Mouse (Mus musculus): ENCODE data around the gene Cdh1.
A peak's percentile ranks its signal among the peaks of the same experiment; 100 is the strongest.

The Cdh1 gene

GRCm38 (mm10) chr8:106656046-106656445 lies 52.9 kb downstream of the Cdh1 start:
- DNase-seq (ENCODE audit: low spot score) = no peak

- DNase-seq (ENCODE audit: low spot score) = no peak
Observed at GRCm38 (mm10) chr8:106672786-106673185, 69.6 kb downstream of the Cdh1 start.

GRCm38 (mm10) chr8:106674318-106674717 lies 71.2 kb downstream of the Cdh1 start:
- DNase-seq (ENCODE audit: low spot score) = no peak

- no peak for DNase-seq (ENCODE audit: low spot score)
Observed at GRCm38 (mm10) chr8:106674894-106675293, 71.7 kb downstream of the Cdh1 start.

GRCm38 (mm10) chr8:106682971-106683668 lies 80.0 kb downstream of the Cdh1 start, which contains the start of gene Tango6:
Gene Tango6, plus strand, starts transcription at chr8:106683068.
- peak; percentile 93 for DNase-seq (ENCODE audit: low spot score)

DNA sequence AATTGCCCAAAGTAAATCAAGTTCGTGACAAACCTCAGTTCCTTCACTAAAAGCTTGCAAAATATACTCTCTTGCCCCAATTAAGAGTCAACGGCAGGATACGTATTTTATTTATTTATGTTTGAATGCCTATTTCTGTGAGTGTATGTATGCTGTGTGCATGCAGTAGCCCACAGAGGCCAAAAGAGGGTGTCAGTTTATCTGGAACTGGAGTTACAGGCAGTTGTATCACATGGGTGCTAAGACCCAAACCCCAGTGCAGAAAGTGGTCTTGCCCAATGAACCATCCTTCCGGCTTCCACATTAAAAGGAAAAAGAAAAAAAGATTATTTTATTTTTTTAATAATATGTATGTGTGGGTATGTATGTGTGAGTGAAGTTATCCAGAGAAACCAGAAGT lies 81.2 kb downstream of the Cdh1 start:
- DNase-seq (ENCODE audit: low spot score) = no peak

DNA sequence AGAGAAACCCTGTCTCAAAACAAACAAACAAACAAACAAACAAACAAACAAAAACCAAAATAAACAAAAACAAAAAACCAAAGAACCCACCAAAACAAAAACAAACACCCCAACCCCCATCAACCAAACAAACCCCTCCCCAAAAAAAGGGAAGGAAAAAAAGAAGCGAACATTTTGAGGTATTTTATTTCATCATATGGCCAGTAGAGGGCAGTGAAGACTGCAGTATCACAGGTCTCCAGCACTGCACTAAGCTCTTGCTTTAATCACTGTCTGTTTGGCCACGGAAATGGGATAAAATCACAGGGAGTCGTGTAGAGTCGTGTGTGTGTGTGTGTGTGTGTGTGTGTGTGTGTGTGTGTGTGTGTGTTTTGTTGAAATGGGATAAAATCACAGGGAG lies 84.3 kb downstream of the Cdh1 start:
- peak; percentile 86 for DNase-seq (ENCODE audit: low spot score)

DNA sequence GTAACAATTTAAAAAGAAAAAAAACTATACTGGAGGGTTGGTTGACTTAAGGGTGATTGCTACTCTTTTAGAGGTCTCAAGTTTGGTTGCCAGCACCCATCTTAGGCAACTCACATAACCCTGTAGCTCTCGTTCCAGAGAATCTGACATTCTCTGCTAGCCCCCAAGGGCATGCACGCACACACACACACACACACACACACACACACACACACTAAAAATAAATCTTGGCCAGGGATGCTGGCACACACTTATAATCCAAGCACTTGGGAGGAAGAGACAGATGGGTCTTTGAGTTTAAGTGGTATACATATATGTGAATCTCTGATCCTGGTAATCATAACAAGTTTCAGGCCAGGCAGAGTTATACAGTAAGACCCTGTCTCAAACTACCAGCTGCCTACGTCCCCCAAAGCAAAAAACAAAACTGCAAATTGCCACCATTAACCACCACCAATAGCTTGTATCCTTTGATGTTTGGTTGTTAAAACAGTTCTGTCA lies 94.6 kb downstream of the Cdh1 start:
- DNase-seq (ENCODE audit: low spot score) = no peak

GRCm38 (mm10) chr8:106699588-106699987 lies 96.4 kb downstream of the Cdh1 start:
- peak; percentile 73 for DNase-seq (ENCODE audit: low spot score)

DNA sequence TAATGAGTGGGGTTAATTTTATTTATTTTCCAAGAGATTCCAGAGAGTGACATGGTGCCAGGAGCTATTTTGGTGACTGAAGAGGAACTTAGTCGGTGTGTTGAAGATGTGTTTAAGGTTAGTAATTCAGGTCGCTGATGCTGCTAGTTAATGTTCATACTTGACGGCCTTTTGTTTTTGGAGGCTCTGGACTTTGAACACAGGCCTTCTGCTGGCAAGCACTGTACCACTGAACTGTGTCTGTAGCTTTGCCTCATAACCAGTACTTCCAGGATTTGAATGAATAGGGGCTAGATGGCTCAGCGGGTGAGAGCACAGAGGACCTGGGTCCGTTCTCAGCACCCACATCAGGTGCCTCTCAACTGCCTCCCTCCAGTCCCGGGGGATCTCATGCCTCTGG lies 97.0 kb downstream of the Cdh1 start:
- no peak for DNase-seq (ENCODE audit: low spot score)

GRCm38 (mm10) chr8:106701360-106701759 lies 98.2 kb downstream of the Cdh1 start:
- no peak for DNase-seq (ENCODE audit: low spot score)

DNA sequence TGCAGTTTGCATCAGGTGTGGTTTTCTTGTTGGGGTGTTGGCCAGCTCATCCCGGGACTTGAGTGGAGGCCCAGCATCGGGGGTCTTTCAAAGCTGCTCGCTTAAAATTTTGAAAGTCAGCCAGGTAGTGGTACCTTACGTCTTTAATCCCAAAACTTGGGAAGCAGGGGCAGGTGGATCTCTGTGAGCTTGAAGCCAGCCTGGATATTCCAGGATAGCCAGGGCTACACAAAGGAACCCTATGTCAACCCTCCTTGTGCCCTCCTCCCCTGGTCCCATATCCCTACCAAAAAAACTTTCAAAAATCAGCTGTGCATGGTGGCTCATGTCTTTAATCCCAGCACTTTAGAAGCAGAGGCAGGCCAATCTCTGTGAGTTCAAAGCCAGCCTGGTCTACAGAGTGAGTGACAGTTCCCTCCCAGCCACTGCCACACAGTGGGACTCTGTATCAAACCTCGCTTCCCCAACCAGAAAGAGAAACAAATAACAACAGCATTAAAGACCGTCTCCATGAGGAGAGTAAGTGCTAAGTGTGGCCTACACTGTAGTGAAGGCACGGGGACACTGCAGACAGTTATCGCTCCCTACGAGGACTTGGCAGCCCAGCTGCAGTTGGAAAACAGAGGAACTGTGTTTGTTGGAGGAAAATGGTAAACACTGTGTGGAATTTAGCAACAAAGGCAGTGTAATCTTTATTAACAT lies 101.2 kb downstream of the Cdh1 start:
- no peak for DNase-seq (ENCODE audit: low spot score)

DNA sequence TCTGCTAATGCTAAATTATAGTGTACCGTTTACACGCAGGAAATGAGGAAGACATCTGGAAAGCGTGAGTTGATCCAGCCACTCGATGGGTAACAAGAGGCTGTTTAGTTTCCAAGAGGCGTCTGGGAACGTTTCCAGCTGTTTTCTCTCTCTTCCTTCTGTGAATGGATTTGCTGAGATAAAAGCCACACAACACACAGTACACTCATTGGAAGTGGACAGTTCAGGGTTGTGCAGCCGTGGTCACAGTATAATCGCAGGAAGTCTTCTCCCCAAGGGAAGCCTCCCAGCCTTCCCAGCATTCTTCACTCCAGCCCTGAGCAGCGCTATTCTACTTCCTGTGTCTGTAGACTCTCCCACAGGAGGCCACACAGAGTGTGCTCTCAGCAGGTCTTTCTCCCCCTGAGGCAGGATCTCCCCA lies 101.8 kb downstream of the Cdh1 start:
- peak; percentile 93 for DNase-seq (ENCODE audit: low spot score)

DNA sequence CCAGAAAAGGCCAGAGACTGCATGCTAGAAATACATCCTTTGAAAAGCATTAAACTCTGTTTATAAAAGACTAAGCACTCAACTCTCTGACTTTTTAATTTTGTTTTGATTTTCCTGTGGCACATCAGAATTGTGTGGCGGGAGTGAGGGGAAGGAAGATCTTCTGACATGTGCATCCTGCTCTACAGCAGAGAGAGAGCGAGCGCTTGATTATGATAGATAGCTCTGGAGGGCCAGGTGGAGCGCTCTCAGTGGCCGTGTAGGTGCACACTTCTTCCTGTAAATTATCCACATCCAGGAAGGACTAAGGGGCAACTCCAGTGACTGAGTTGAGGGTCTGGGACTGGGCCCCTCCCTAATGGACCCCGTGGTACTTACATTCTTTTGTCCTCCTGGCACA lies 103.0 kb downstream of the Cdh1 start:
- no peak for DNase-seq (ENCODE audit: low spot score)

GRCm38 (mm10) chr8:106710002-106710401 lies 106.9 kb downstream of the Cdh1 start:
- DNase-seq (ENCODE audit: low spot score) = no peak

DNA sequence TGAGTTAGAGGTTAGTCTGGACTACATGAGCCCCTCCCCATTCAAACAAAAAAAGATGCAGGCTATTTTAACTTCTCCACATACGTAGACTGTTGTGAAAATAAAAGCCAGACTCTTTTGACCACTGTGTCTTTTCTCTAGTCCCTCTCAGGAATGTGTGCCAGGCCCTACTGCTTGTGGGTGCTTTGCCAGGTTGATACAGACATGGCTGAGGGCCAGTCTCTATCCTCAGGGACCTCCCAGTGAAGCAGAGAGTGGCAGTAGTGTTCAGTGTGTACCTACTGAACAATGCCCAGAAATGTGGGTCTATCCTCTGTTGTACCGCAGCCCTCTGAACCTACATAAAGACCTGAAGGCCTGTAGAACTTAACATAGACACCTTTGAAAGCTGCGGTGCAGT lies 109.3 kb downstream of the Cdh1 start:
- DNase-seq (ENCODE audit: low spot score) = no peak

DNA sequence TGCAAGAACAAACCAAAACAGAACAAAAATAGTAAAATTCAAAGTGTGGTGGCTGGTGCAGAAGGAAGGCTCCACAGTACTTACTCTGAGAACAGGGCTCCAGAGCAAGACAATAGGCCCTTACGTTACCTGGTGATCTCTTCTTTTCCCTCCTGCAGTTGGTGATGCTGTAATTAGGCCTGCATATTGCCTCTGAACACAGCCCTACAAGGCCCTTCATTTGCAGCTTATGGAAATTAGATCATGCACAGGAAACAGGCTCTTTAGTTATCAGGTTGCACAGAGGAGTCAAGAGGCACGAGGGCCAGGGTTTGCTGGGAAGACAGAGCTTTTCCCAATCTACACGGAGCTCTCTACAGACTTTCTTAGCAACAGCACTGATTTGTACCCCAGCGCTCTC lies 111.1 kb downstream of the Cdh1 start:
- DNase-seq (ENCODE audit: low spot score) = peak; percentile 88

GRCm38 (mm10) chr8:106718091-106718500 lies 114.9 kb downstream of the Cdh1 start:
- peak; percentile 97 for DNase-seq (ENCODE audit: low spot score)
